17 mouse cellular contexts compared by ENCODE assay signal in the genomic region with DNA sequence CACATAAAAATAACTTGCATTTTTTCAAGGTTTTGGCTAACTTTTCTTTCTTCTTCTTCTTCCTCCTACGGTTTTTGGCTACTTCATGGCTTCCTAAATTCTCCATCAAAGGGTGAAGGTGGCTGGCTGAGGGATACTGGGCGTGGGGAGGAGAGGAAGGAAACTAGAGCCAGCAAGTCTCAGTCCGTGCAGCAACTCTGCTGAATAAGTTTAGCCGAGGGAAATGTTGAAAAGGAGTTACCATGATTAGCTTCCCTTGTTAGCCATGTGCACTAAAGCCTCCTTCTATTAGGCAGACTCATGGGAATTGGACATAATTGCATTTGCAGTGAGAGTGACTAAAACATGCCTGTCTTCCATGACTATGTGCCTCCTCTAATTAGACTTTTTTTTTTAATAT.
"Had no signal": no experiment of that assay in that cellular context is flagged by ENCODE, and none has a peak within 500 bp of the region (broad histone marks: within the 10 kb centered on the region; RNA-seq: fewer than 3 reads in every experiment).

No protein-coding gene starts in this region.

- H3K36me3 ChIP-seq: limb, embryonic 13.5 days; liver, embryonic 13.5 days; midbrain, embryonic 15.5 days; neural tube, embryonic 13.5 days; stomach, embryonic 15.5 days had no signal

- H3K9me3 ChIP-seq: limb, embryonic 13.5 days; liver, embryonic 13.5 days; midbrain, embryonic 15.5 days; stomach, embryonic 15.5 days had no signal

- H3K4me1 ChIP-seq: limb, embryonic 13.5 days; liver, embryonic 13.5 days; midbrain, embryonic 15.5 days; neural tube, embryonic 13.5 days; stomach, embryonic 15.5 days had no signal

- ATAC-seq: midbrain, embryonic 15.5 days had no signal

- H3K4me2 ChIP-seq: limb, embryonic 13.5 days; liver, embryonic 13.5 days; midbrain, embryonic 11.5 days; midbrain, embryonic 15.5 days; neural tube, embryonic 13.5 days; stomach, embryonic 15.5 days had no signal

- H3K4me3 ChIP-seq: limb, embryonic 13.5 days; liver, embryonic 13.5 days; midbrain, embryonic 15.5 days; myocyte; neural tube, embryonic 13.5 days; stomach, embryonic 15.5 days had no signal

- H3K9ac ChIP-seq: limb, embryonic 13.5 days; liver, embryonic 13.5 days; midbrain, embryonic 15.5 days; neural tube, embryonic 13.5 days; stomach, embryonic 15.5 days had no signal

- DNase-seq: kidney, postnatal 14 days; kidney, postnatal 4 days; left cerebral cortex, postnatal 4 days; liver, embryonic 13.5 days; lung, adult 2 months; lung, postnatal 14 days; lung, postnatal 4 days; retina, postnatal 1 day; right cerebral cortex, postnatal 25 days; spleen, adult 18-20 months; thymus, postnatal 25 days had no signal

- H3K27ac ChIP-seq: limb, embryonic 13.5 days; liver, embryonic 13.5 days; midbrain, embryonic 15.5 days; neural tube, embryonic 13.5 days; stomach, embryonic 15.5 days had no signal

- H3K27me3 ChIP-seq: limb, embryonic 13.5 days; liver, embryonic 13.5 days; midbrain, embryonic 15.5 days; neural tube, embryonic 13.5 days; stomach, embryonic 15.5 days had no signal
